Mouse (Mus musculus) thymus, adult 2 months (tissue): ENCODE measurements around the gene Gm20696. TPM values are rescaled to one million over a fixed set of nuclear protein-coding genes. Genes with fewer than 3 reads are reported as not detected.

ENCODE experiments used
- DNase-seq: peaks from one replicate; pipeline ENCODE4 v3.0.0; 2021
- H3K27ac ChIP-seq: fragments of 200-500 bp; 2 replicates; pipeline ENCODE4 v1.5.1; 2012; ENCODE audit warnings: low read length, control low read depth; ENCODE audit not compliant: control insufficient read depth, insufficient read depth
- H3K27me3 ChIP-seq: fragments of 200-500 bp; 2 replicates; pipeline ENCODE4 v1.6.1; 2012; ENCODE audit warnings: mild to moderate bottlenecking, low read length, moderate library complexity, mixed read lengths; ENCODE audit not compliant: control insufficient read depth, insufficient read depth
- H3K36me3 ChIP-seq: fragments of 200-500 bp; 2 replicates; pipeline ENCODE4 v1.6.1; 2012; ENCODE audit warnings: mild to moderate bottlenecking, low read length, moderate library complexity; ENCODE audit not compliant: control insufficient read depth, insufficient read depth
- H3K4me1 ChIP-seq: fragments of 200-500 bp; replicated peaks from 2 replicates; pipeline ENCODE4 v1.6.1; 2012; ENCODE audit warnings: low read length; ENCODE audit not compliant: control insufficient read depth, insufficient read depth
- H3K4me3 ChIP-seq: fragments of 200-500 bp; 2 replicates; pipeline ENCODE4 v1.5.1; 2012; ENCODE audit warnings: mild to moderate bottlenecking, low read length, control low read depth, moderate library complexity; ENCODE audit not compliant: control insufficient read depth, insufficient read depth
- CTCF ChIP-seq: fragments of 200-500 bp; IDR thresholded peaks from 2 replicates; pipeline ENCODE4 v1.5.1; 2012; ENCODE audit warnings: mild to moderate bottlenecking, control low read depth, low read length, moderate library complexity, borderline replicate concordance; ENCODE audit not compliant: control insufficient read depth, poor library complexity, insufficient read depth; ENCODE audit errors: extremely low read depth
- POLR2A ChIP-seq: fragments of 200-500 bp; IDR thresholded peaks from 2 replicates; pipeline ENCODE4 v1.6.1; 2012; ENCODE audit warnings: mild to moderate bottlenecking, low read length, control low read depth, moderate library complexity; ENCODE audit not compliant: control insufficient read depth, poor library complexity, insufficient read depth; ENCODE audit errors: extremely low read depth
- WGBS: fragments of 180-500 bp; shearing (Covaris S2); methylation state at CpG from one replicate; pipeline ENCODE4 v1.1.7; 2018; 5-methylcytosine and 5-hydroxymethylcytosine counted together
- polyA plus RNA-seq: library from polyadenylated mRNA; depleted of rRNA; stranded (reverse); fragments of >200 nt; gene quantifications from 2 replicates; pipeline ENCODE4 v1.2.3, GENCODE M21; 2012

The Gm20696 gene
- polyA plus RNA-seq, 1 experiment = 3.3 TPM

DNA sequence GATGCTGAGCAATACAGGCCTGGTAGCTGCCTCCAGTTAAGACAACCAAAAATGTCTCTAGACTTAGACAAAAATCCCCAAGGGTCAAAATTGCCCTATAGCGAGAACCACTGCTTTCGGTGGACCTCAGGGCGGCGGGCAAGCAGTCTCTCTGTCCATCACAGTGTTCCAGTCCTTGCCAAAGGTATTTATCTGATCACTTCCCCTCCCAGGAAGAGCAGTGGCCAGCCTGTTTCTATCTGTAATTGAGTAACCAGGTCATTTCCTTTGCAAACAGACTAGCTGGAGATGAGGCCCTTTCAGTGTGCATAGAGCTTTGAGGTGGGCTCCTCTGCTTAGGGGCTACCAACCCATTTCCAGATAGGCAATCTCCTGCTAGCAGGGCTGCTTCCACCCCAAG is 134.1 kb downstream of the Gm20696 start:
- TF ChIP-seq CTCF (no peak), POLR2A (no peak)
- no peak overlapping the region for H3K4me3 ChIP-seq
- H3K27ac ChIP-seq = no peak overlapping the region
- no peaks in the 10 kb centered on the region for H3K27me3 ChIP-seq
- WGBS = 97% methylated on average over 4 of the region's 4 CpGs
- no peaks in the 10 kb centered on the region for H3K36me3 ChIP-seq
- H3K4me1 ChIP-seq = no peaks in the 10 kb centered on the region
- DNase-seq = no peak

DNA sequence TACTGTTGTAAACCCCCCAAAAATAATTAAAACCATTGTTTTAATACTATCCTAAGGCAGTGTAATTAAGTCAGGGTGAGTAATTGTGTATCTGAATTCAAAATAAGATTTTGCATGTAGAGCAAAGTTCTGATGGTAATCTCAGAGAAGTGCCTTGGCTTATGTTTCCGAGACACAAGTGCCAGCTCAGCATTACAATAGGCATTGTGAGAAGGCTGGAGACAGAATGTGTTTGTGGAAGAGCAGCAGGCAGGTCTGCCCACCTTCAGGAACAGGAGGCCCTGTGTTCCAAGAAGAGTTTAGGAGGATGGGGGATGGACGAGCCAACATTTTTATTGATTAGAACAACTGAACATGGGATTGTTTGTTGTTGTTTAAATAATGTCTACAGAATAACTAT is 137.6 kb downstream of the Gm20696 start:
- 97% methylated on average over 2 of the region's 2 CpGs for WGBS
- DNase-seq = no peak
- H3K4me1 ChIP-seq = no peaks in the 10 kb centered on the region
- no peaks in the 10 kb centered on the region for H3K27me3 ChIP-seq
- no peak for TF ChIP-seq CTCF
- no peak for TF ChIP-seq POLR2A
- no peak overlapping the region for H3K4me3 ChIP-seq
- H3K36me3 ChIP-seq = no peaks in the 10 kb centered on the region
- H3K27ac ChIP-seq = no peak overlapping the region

DNA sequence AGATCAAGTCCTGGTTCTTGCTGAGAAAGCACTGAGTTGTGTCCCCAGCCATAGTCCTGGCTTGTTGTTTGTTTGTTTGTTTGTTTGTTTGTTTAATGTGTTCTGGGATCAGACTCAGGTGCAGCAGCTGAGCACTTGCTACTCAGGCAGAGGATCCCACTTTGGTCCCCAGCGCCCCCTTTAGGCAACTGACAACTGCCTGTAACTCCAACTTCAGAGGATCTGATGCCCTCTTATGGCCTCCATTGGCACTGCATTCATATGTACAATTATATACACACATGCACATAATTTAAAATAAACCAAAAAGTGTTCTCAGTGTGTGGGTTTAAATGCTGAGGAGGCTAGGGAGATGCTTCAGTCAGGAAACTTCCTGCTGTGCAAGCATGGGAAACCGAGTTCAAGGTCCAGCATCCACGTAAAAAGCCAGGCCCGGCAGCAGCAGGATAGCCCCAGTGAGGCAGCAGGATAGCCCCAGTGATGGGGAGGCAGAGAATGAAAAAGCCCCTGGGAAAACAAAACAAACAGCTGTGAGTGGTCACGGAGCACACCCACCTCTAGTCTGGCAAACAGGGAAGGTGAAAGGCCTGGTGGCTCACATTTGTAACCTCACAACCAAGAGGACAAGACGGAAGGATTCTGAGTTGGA is 139.0 kb downstream of the Gm20696 start:
- no peaks in the 10 kb centered on the region for H3K27me3 ChIP-seq
- no peak for TF ChIP-seq POLR2A
- no peak for TF ChIP-seq CTCF
- H3K36me3 ChIP-seq = no peaks in the 10 kb centered on the region
- DNase-seq = no peak
- WGBS = 96% methylated on average over 6 of the region's 6 CpGs
- H3K4me3 ChIP-seq = no peak overlapping the region
- H3K27ac ChIP-seq = no peak overlapping the region
- no peaks in the 10 kb centered on the region for H3K4me1 ChIP-seq

GRCm38 (mm10) chr6:99525351-99525750 is 141.2 kb downstream of the Gm20696 start:
- 62% methylated on average over 8 of the region's 8 CpGs for WGBS
- no peak for TF ChIP-seq POLR2A
- TF ChIP-seq CTCF = no peak

DNA sequence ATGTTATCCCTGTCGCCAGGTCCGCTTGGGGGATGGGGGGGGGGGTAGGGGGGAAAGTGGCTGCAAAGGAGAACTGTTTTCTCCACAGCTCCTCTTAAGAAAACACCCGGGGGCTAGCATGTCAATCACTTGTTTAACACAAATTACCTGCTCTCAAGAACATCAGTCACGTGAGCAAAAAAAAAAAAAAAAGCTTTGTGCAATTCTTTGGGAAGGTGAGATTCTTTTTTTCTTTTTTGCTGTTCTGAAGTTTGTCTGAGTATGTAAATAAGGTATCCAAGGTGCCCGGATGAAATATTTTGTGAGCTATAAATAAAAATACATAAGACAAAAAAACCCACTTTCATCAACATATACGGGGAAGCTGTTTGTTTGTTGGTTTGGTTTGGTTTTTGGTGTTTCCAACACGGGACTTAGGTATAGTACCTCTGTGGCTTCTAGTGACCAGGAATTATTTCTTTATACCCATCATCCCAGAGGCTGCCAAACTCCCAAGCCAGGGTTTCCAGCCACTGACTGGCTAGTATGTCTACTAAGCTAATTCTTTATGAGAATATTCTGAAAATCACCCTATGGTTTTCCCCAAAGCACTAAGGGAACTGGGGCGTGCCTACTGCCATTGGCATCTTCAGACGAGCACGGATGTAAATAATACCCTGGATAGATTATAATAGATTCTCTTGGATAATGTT is 142.8 kb downstream of the Gm20696 start:
- peaks cover 3% of the 10 kb centered on the region; the same call in 1 of the 2 replicates for H3K4me1 ChIP-seq
- H3K36me3 ChIP-seq = no peaks in the 10 kb centered on the region
- 40% methylated on average over 10 of the region's 10 CpGs for WGBS
- H3K27ac ChIP-seq = peak overlapping the region; percentile 99
- peak overlapping the region; percentile 80 for H3K4me3 ChIP-seq
- H3K27me3 ChIP-seq = no peaks in the 10 kb centered on the region
- TF ChIP-seq CTCF (no peak), POLR2A (no peak)
- DNase-seq = no peak

More at GRCm38 (mm10) chr6:99525351-99525750, 141.2 kb downstream of the Gm20696 start:
- Histone ChIP-seq H3K36me3 (no peaks in the 10 kb centered on the region), H3K4me3 (no peak overlapping the region), H3K27ac (no peak overlapping the region), H3K27me3 (no peaks in the 10 kb centered on the region), H3K4me1 (peaks cover under 1% of the 10 kb centered on the region; the same call in 1 of the 2 replicates)
- peak; percentile 24 for DNase-seq

DNA sequence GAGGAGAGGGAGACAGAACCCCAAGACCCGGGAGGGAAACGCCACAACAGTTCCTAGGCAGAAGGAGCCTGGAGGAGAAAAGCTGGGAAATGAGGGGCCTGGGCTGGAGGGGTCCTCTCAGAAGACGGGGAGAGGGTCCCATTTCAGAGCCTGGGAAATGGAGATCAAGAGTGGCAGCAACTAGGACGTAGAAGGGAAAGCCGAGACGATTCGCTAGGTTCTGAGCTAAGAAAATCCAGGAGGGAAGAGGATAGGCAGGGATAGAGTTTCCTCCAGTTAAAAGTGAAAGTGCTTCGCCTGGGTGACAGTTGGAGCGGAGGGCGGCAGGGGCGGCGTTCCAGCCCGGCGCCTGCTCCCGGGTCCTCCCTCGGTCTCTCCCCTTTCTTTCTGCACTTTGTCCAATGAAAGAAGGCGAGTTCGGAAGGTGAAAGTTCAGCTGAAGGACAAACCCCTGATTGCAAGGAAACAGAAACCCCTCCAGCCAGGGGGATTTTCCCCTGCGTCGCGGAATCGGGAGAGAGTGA is 143.4 kb downstream of the Gm20696 start:
- H3K4me3 ChIP-seq = peak overlapping the region; percentile 80
- peaks cover 3% of the 10 kb centered on the region; the same call in 1 of the 2 replicates for H3K4me1 ChIP-seq
- DNase-seq = peak; percentile 59
- TF ChIP-seq CTCF (no peak), POLR2A (no peak)
- H3K36me3 ChIP-seq = no peaks in the 10 kb centered on the region
- H3K27me3 ChIP-seq = no peaks in the 10 kb centered on the region
- H3K27ac ChIP-seq = peak overlapping the region; percentile 99
- 0% methylated on average over 22 of the region's 22 CpGs for WGBS
